Mouse (Mus musculus): ENCODE measurements around the gene Gm20388.

DNA sequence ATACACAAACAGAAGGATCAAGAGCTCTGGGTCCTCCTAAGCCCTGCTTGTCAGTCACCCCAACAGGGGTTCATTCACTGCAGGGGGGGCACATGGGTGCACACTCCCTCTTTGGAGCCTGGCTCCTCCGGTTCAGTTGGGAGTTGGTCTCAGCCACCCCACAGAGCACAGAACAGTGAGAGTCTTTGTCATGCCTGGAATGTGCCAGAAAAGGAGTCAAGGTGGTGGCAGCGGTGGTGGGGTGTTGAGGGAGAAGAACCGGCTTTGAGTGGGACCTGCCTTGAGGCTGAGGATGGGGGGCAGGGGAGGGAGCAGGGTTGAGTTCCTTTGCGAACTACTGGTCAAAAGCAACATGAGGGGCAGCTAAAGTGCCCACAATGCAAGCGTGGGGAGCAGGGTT is 719.4 kb downstream of the Gm20388 start:
- TF ChIP-seq POLR2A (IDR thresholded peaks at IDR 0.05; ENCODE audit: insufficient read depth, low read depth, low read length) = no peak
- TF ChIP-seq CTCF (IDR thresholded peaks at IDR 0.05; ENCODE audit: insufficient read depth, low read depth, low read length) = no peak

Measured in olfactory bulb, adult 2 months (tissue).